Mouse (Mus musculus): ENCODE measurements at regions not wholly inside any gene's neighbourhood (a gene's known extent, or its start where the extent isn't known, plus 50 kb on each side); places are given as distances from the start of the nearest gene placed in this dataset.

- TF ChIP-seq CTCF (IDR thresholded peaks at IDR 0.05; ENCODE audit: insufficient read depth, low read length), result no peak
- no peak for TF ChIP-seq POLR2A (IDR thresholded peaks at IDR 0.05; ENCODE audit: borderline replicate concordance, extremely low read depth, low read depth, low read length)
Observed at GRCm38 (mm10) chr13:72265116-72265515, 301.6 kb upstream of the Irx1 start.
